Mouse (Mus musculus): ENCODE measurements around the gene Vmo1.
"Not testable (repeated sequence)": the region's sequence is repeated elsewhere in the genome, so short reads cannot be mapped to it uniquely, and the experiment has no call there.

Gene Vmo1

GRCm38 (mm10) chr11:70520178-70520769 lies 5.9 kb upstream of the Vmo1 start:
- peak; percentile 55 for DNase-seq (ENCODE audit: low spot score)

- DNase-seq (ENCODE audit: low spot score): no peak
These were observed 4.5 kb upstream of the Vmo1 start, which contains the start of gene Gltpd2 for GRCm38 (mm10) chr11:70518923-70519322. TSS of gene Gltpd2 (plus strand) at chr11:70519196.

GRCm38 (mm10) chr11:70518436-70518835 lies 4.0 kb upstream of the Vmo1 start:
- DNase-seq (ENCODE audit: low spot score): no peak

GRCm38 (mm10) chr11:70516352-70516751 lies 1.9 kb upstream of the Vmo1 start:
- peak; percentile 80 for DNase-seq (ENCODE audit: low spot score)

- DNase-seq (ENCODE audit: low spot score): peak; percentile 26
These were observed 896 bp downstream of the Vmo1 start for GRCm38 (mm10) chr11:70513520-70513919.

GRCm38 (mm10) chr11:70512709-70513342 lies 1.6 kb downstream of the Vmo1 start:
- no peak for DNase-seq (ENCODE audit: low spot score)

GRCm38 (mm10) chr11:70511825-70512224 lies 2.6 kb downstream of the Vmo1 start:
- DNase-seq (ENCODE audit: low spot score): no peak

- DNase-seq (ENCODE audit: low spot score): no peak
These were observed 3.2 kb downstream of the Vmo1 start for GRCm38 (mm10) chr11:70511242-70511641.

GRCm38 (mm10) chr11:70509753-70510564 lies 4.5 kb downstream of the Vmo1 start:
- peak; percentile 61 for DNase-seq (ENCODE audit: low spot score)

GRCm38 (mm10) chr11:70506962-70507515 lies 7.4 kb downstream of the Vmo1 start:
- no peak for DNase-seq (ENCODE audit: low spot score)

- DNase-seq (ENCODE audit: low spot score): peak; percentile 77
These were observed 8.0 kb downstream of the Vmo1 start for GRCm38 (mm10) chr11:70506385-70506784.

- DNase-seq (ENCODE audit: low spot score): no peak
These were observed 9.4 kb downstream of the Vmo1 start, which contains the start of gene Tm4sf5 for GRCm38 (mm10) chr11:70504970-70505369. TSS of gene Tm4sf5 (plus strand) at chr11:70505244.

GRCm38 (mm10) chr11:70502018-70502417 lies 12.4 kb downstream of the Vmo1 start:
- DNase-seq (ENCODE audit: low spot score): no peak

GRCm38 (mm10) chr11:70500476-70500812 lies 14.0 kb downstream of the Vmo1 start:
- DNase-seq (ENCODE audit: low spot score): no peak

- peak; percentile 46 for DNase-seq (ENCODE audit: low spot score)
These were observed 14.6 kb downstream of the Vmo1 start for GRCm38 (mm10) chr11:70499566-70500475.

GRCm38 (mm10) chr11:70489684-70490083 lies 24.7 kb downstream of the Vmo1 start:
- DNase-seq (ENCODE audit: low spot score): no peak

GRCm38 (mm10) chr11:70489138-70489537 lies 25.3 kb downstream of the Vmo1 start:
- DNase-seq (ENCODE audit: low spot score): no peak

- no peak for DNase-seq (ENCODE audit: low spot score)
These were observed 26.6 kb downstream of the Vmo1 start for GRCm38 (mm10) chr11:70487816-70488215.

GRCm38 (mm10) chr11:70485498-70485897 lies 28.9 kb downstream of the Vmo1 start:
- DNase-seq (ENCODE audit: low spot score): no peak

- no peak for DNase-seq (ENCODE audit: low spot score)
These were observed 39.4 kb downstream of the Vmo1 start for GRCm38 (mm10) chr11:70474872-70475534.

GRCm38 (mm10) chr11:70473291-70473690 lies 41.1 kb downstream of the Vmo1 start:
- not testable (repeated sequence) for DNase-seq (ENCODE audit: low spot score)
